Mouse (Mus musculus): ENCODE data around the gene Tex21. TPM values are rescaled to one million over a fixed set of nuclear protein-coding genes. Genes with fewer than 3 reads are reported as not detected.

The Tex21 gene
- total RNA-seq, 1 experiment from 2014 or later, result not detected

- no peak for ATAC-seq (ENCODE audit: extremely low read depth, insufficient number of reproducible peaks, low FRiP score, poor library complexity, severe bottlenecking)
Observed at GRCm38 (mm10) chr12:76215121-76215520, 31.4 kb downstream of the Tex21 start.

- no peak for ATAC-seq (ENCODE audit: extremely low read depth, insufficient number of reproducible peaks, low FRiP score, poor library complexity, severe bottlenecking)
Observed at GRCm38 (mm10) chr12:76209429-76209974, 37.0 kb downstream of the Tex21 start.

- no peak for ATAC-seq (ENCODE audit: extremely low read depth, insufficient number of reproducible peaks, low FRiP score, poor library complexity, severe bottlenecking)
Observed at GRCm38 (mm10) chr12:76200326-76200725, 46.2 kb downstream of the Tex21 start.

GRCm38 (mm10) chr12:76197071-76197470, 49.5 kb downstream of the Tex21 start:
- ATAC-seq (ENCODE audit: extremely low read depth, insufficient number of reproducible peaks, low FRiP score, poor library complexity, severe bottlenecking), result no peak

- ATAC-seq (ENCODE audit: extremely low read depth, insufficient number of reproducible peaks, low FRiP score, poor library complexity, severe bottlenecking), result peak; percentile 85
Observed at GRCm38 (mm10) chr12:76196709-76197054, 49.9 kb downstream of the Tex21 start.

GRCm38 (mm10) chr12:76195912-76196708, 50.4 kb downstream of the Tex21 start:
- peak; percentile 61 for ATAC-seq (ENCODE audit: extremely low read depth, insufficient number of reproducible peaks, low FRiP score, poor library complexity, severe bottlenecking)

- no peak for ATAC-seq (ENCODE audit: extremely low read depth, insufficient number of reproducible peaks, low FRiP score, poor library complexity, severe bottlenecking)
Observed at GRCm38 (mm10) chr12:76194526-76194925, 52.0 kb downstream of the Tex21 start.

- ATAC-seq (ENCODE audit: extremely low read depth, insufficient number of reproducible peaks, low FRiP score, poor library complexity, severe bottlenecking), result peak; percentile 80; the same call in 1 of the 2 replicates
Observed at GRCm38 (mm10) chr12:76190940-76191339, 55.6 kb downstream of the Tex21 start.

- ATAC-seq (ENCODE audit: extremely low read depth, insufficient number of reproducible peaks, low FRiP score, poor library complexity, severe bottlenecking), result no peak
Observed at GRCm38 (mm10) chr12:76187849-76188248, 58.7 kb downstream of the Tex21 start.

GRCm38 (mm10) chr12:76186473-76186872, 60.1 kb downstream of the Tex21 start:
- ATAC-seq (ENCODE audit: extremely low read depth, insufficient number of reproducible peaks, low FRiP score, poor library complexity, severe bottlenecking), result no peak

GRCm38 (mm10) chr12:76185167-76185816, 61.3 kb downstream of the Tex21 start:
- ATAC-seq (ENCODE audit: extremely low read depth, insufficient number of reproducible peaks, low FRiP score, poor library complexity, severe bottlenecking), result no peak

GRCm38 (mm10) chr12:76184271-76184670, 62.3 kb downstream of the Tex21 start:
- ATAC-seq (ENCODE audit: extremely low read depth, insufficient number of reproducible peaks, low FRiP score, poor library complexity, severe bottlenecking), result no peak

- no peak for ATAC-seq (ENCODE audit: extremely low read depth, insufficient number of reproducible peaks, low FRiP score, poor library complexity, severe bottlenecking)
Observed at GRCm38 (mm10) chr12:76182831-76183230, 63.7 kb downstream of the Tex21 start.

GRCm38 (mm10) chr12:76181471-76181870, 65.1 kb downstream of the Tex21 start:
- ATAC-seq (ENCODE audit: extremely low read depth, insufficient number of reproducible peaks, low FRiP score, poor library complexity, severe bottlenecking), result no peak

- no peak for ATAC-seq (ENCODE audit: extremely low read depth, insufficient number of reproducible peaks, low FRiP score, poor library complexity, severe bottlenecking)
Observed at GRCm38 (mm10) chr12:76180442-76180841, 66.1 kb downstream of the Tex21 start.

GRCm38 (mm10) chr12:76179527-76179926, 67.0 kb downstream of the Tex21 start:
- no peak for ATAC-seq (ENCODE audit: extremely low read depth, insufficient number of reproducible peaks, low FRiP score, poor library complexity, severe bottlenecking)

- no peak for ATAC-seq (ENCODE audit: extremely low read depth, insufficient number of reproducible peaks, low FRiP score, poor library complexity, severe bottlenecking)
Observed at GRCm38 (mm10) chr12:76179051-76179450, 67.5 kb downstream of the Tex21 start.

- peak; percentile 66; the same call in 1 of the 2 replicates for ATAC-seq (ENCODE audit: extremely low read depth, insufficient number of reproducible peaks, low FRiP score, poor library complexity, severe bottlenecking)
Observed at GRCm38 (mm10) chr12:76177864-76178518, 68.6 kb downstream of the Tex21 start.

GRCm38 (mm10) chr12:76177000-76177863, 69.3 kb downstream of the Tex21 start, which contains the start of gene Esr2:
Esr2 (minus strand) TSS chr12:76177259.
- ATAC-seq (ENCODE audit: extremely low read depth, insufficient number of reproducible peaks, low FRiP score, poor library complexity, severe bottlenecking), result 0 out of 2 replicates have a peak, but pooled peaks have one; percentile 26
